Mouse (Mus musculus) right cerebral cortex, postnatal 36 days (tissue): Measurements from ENCODE around the gene Slc39a7.
A peak's percentile ranks its signal among the peaks of the same experiment; 100 is the strongest.
"Not testable (repeated sequence)": the region's sequence is repeated elsewhere in the genome, so short reads cannot be mapped to it uniquely, and the experiment has no call there.

ENCODE experiments used
- DNase-seq, 2 experiments: peaks; one replicate each; pipeline ENCODE4 v3.0.0; 2022; ENCODE audit warnings: low spot score in 2 of 2, mixed read lengths in 1 of 2

Slc39a7 gene

DNA sequence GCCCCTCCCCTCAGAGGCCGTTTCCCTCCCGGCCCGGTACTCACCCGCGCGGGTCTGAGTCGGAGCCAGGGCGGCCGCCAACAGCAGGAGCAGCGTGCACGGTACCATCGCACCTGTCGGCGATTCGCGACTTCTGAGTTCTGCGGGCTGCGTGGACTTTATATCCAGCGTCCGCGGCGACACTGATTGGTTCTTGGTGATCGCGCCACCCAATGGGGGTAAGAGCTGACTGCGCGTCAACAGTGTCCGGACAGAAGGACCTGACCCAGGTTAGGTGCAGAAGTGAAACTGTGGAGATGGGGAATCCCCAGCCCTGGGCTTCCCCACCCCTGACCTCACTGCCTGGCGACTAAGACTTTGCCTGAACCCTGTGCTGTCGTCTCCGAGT, 31.3 kb downstream of the Slc39a7 start, which contains the start of gene H2-K1:
TSS of gene H2-K1 (minus strand) at position 198 of the 388 bp plus-strand sequence.
- peak; percentile 49 to 65 for DNase-seq

DNA sequence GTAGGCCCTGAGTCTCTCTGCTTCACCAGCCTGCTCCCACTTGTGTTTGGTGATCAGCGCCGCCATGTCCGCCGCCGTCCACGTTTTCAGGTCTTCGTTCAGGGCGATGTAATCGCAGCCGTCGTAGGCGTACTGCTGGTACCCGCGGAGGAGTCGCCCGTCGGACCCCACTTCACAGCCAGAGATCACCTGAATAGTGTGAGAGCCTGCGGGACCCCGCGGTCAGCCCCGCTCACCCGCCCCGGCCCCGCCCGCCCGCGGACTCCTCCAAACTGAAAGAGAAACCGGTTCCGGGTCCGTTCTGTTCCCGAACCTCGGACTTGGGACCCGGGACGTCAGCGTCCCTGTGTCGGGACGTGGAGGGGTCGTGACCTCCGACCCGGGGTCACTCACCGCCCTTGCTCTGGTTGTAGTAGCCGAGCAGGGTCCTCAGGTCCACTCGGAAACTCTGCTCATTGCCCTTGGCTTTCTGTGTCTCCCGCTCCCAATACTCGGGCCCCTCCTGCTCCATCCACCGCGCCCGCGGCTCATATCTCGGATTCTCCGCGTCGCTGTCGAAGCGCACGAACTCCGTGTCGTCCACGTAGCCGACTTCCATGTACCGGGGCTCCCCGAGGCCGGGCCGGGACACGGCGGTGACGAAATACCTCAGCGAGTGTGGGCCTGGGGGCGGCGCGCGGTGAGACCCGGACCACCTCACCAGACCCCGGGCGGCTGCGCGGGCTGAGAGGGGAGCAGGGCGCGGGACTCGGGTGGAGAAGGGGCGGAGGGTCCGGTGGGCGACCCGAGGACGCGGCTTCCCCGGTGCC, 31.9 kb downstream of the Slc39a7 start:
- no peak for DNase-seq

DNA sequence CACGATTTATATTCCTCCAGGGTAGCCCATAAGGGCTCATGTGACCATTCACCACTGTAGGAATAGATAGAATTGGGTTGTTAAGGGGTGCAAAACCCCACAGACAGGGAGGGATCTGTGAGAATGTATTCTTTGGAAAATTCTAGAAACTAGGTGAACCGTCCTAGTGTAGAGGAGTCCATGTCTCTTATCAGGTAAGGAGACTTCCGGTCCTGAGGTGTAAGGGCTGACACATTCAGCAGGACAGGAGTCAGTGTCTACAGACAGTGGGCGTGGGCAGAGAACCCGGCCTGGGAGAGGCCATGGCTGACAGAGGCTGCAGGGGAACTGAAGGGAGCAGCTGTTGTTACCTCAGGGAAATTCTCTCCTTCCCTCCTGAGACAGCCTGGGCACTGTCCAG, 32.8 kb downstream of the Slc39a7 start:
- not testable (repeated sequence) for DNase-seq

DNA sequence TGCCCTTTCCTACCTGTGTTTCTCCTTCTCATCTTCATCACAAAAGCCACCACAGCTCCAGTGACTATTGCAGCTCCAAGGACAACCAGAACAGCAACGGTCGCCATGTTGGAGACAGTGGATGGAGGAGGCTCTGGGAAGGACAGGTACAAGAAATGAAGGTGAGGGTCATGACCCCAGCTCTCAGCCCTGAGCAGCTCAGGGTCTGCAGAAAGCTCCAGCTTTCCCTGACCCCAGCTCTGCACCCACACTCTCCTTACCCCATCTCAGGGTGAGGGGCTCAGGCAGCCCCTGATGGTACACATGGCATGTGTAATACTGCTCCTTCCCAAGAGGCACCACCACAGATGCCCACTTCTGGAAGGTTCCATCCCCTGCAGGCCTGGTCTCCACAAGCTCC, 34.5 kb downstream of the Slc39a7 start:
- DNase-seq, result not testable (repeated sequence)

DNA sequence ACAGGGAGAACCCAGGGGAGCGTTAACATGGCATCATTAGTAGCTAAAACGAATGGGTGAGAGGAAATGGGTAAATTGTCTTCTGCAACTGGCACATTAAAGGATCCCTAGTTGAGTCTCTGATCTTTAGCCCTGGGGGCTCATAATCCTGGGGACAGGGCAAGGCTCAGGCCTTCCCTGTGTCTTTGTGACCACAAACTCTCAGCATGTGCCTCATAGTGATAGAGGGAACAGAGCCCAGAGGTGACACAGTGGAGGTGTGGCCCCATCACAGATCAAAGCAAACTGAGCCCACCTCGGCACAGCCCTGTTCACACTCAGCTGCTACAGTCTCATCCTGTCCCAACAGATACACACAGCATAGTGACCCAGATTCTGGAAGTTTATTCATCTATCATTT, 35.8 kb downstream of the Slc39a7 start:
- DNase-seq, result no peak

DNA sequence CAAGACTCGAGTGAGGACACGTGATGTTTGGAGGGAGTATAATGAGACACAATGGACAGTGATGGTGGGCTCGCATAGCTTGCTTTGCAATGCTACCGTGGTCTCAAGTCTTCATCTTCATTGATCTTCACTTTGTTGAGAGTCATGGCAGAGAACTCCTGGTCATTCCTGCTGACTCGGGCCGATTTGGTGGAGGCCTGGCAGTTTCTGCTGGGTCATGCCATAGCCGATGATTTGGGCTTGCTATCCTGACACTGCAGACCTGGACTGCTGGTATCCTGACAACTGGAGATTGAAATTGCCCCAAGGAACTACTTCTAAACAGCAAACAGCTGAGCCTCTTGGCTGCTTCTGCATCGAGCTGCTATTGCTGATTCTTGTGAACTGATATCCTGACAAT, 36.5 kb downstream of the Slc39a7 start:
- no peak for DNase-seq

DNA sequence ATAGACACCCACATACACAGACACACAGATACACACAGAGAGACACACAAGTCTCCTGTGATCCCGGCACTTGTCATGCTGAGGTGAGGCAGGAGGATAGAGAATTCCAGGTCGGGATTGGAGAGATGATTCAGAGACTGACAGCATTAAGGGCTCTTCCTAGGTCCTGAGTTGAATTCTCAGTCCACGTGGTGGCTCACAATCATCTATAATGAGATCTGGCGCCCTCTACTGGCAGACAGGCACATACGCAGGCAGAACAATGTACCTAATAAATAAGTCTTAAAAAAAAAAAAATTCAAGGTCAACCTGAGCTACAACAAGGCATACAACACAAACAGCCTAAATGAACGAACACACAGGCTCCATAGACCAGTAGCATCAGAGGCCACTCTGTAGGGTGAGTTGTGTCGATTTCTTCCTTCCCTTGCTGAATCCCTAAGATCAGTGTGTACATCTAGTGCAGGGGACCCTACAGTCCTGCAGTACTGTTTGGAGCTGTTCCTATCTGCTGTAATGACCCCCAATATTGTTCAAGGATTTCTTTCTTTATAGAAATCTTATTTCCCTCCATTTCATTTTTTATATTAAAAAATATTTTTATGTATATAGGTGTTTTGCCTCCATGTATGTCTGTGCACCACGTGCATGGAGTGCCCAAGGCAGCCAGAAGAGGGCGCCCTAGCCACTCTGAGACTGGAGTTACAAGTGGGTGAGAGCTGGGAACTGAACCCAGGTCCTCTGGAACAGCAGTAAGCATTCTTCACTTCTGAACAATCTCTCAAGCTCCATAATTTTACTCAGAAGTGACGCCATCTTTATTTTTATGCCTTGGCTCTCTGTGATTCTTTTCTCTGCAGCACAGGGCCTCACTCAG, 39.5 kb downstream of the Slc39a7 start:
- DNase-seq, result no peak

DNA sequence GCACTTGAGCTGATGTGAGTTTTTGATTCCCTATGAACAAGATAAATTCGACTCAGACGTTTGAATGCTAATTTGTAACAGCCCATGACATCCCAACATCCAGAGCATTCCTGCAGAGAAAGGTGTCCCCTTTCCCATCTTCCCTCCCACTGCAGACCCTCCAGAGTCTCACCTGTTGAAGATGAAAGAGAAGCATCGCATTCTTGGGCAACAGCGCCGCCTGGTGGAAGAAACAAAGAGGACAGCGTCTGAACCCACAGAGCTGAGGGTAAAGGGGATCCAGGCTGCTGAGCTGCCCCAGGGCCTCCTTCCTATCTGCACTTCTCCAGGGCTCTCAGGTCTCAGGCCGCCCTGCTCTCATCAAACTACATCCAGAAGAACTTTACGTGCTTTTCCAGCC, 49.3 kb downstream of the Slc39a7 start:
- DNase-seq, result not testable (repeated sequence)

DNA sequence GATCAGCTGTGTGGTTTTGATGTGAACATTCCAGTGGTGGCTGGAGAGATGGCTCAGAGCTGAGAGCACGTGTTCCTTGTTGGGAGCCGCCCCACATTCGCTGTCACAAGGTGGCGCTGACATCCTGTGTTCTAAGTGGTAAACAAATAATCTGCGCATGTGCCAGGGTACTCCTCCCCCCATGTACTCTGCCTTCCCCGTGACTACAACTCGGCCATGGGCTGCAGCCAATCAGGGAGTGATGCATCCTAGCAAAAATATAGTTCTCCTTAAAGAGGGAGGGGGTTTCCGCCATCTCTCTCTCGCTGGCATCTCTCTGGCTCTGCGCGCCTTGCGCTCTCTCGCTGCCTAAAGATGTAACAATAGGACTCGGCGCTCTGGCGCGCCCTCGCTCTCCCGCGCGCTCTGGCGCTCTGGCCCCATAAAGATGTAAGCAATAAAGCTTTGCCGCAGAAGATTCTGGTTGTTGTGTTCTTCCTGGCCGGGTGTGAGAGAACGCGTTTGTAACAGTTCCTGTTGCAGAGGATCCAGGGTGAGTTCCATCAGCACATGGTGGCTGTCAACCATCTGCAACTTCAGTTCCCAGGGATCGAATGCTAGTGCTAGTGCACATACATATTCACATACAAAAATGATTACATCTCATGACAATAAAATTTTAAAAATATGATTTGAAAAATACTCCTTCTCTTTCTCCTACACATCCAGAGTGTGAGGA, 50.1 kb downstream of the Slc39a7 start:
- peak; percentile 88 to 90 for DNase-seq

DNA sequence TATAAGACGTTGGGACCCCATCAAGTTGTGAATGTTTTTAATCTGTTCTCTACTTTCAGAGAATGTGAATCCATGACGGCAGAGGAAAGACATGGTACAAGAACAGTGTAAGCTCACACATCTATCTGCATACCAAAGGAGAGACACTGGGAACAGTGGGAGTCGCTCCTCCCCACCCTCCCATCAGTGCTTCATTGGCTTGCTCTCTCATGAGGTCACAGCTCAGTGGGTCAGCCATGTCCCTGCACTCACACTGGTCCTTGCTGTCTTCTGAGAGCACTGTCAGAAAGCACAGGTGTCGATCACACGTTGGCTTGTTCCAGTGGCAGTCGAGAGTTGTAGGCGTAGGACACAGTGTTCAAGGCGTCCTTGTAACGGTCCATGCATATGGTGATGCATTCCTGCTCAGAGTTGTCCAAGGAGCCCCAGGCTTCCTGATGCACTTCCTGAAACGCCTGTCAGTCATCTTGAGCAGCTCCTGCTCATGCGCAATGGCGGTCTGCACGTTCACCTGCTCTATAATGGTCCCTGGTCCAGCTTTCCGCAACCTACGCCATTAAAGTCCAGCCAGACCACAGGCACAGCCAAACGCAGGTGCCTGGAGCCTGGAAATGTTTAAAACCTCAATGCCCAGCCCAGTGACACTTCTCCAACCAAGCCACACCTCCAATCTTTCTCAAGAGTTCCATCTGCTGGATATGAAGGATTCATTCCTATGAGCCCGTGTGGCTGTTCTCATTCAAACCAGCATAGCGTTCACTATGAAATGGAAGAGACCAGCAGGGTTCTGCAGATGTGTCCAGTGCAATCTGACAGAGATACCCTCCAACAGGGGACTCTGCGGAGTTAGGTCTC, 51.1 kb downstream of the Slc39a7 start:
- DNase-seq, result no peak

DNA sequence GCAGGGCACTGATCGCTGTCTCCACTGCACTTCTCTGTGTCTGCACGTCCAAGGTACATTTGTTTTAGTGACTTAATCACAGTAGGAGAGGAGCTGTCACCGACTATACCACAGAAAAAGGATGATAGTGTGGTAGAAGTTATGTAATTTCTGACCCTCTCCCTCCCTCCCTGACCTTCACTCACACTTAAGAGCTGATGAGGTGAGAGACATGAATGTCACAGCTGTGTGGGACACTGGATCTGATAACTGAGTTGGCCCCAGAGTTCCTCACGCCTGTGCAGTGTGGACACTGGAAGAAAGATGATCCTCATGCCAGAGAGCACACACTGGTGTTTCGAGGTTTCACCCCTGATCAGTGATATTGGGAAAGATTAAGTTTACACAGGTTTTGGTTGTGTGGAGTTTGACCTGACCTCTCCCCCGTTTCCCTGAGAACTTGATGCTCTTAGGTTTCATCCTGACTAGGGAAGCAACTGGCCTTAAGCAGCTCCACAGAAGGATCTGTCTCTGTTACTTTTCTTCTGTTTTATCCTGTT, 51.9 kb downstream of the Slc39a7 start:
- DNase-seq, result no peak

DNA sequence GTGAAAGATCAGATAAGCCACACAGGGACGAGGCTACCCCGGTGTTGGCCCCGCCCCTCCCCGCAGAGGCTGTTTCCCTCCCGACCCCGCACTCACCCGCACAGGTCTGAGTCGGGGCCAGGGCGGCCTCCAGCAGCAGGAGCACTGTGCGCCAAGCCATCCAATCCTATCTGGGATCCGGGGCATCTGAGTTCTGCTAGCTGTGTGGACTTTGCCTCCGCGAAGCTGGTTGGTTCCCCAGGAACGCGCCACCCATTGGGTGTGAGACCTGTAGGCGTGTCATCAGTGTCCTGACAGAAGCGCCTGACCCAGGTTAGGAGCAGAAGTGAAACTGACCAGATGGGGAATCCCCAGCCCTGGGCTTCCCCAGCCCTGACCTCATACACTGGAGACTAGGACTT, 52.9 kb downstream of the Slc39a7 start:
- DNase-seq, result peak in 1 of 2 experiments; percentile 44
